Mouse (Mus musculus) mouse trophoblast stem cell (cell line): ENCODE measurements at regions not wholly inside any gene's neighbourhood (a gene's known extent, or its start where the extent isn't known, plus 50 kb on each side); places are given as distances from the start of the nearest gene placed in this dataset.

Source experiments
- in situ Hi-C, 2 experiments: fragments of 300-500 bp; cut with MseI, MboI; formaldehyde crosslinking; loops; 2 replicates in 1 of 2; 3 replicates in 1 of 2; pipeline ENCODE4 v1.15.1; 2025

DNA sequence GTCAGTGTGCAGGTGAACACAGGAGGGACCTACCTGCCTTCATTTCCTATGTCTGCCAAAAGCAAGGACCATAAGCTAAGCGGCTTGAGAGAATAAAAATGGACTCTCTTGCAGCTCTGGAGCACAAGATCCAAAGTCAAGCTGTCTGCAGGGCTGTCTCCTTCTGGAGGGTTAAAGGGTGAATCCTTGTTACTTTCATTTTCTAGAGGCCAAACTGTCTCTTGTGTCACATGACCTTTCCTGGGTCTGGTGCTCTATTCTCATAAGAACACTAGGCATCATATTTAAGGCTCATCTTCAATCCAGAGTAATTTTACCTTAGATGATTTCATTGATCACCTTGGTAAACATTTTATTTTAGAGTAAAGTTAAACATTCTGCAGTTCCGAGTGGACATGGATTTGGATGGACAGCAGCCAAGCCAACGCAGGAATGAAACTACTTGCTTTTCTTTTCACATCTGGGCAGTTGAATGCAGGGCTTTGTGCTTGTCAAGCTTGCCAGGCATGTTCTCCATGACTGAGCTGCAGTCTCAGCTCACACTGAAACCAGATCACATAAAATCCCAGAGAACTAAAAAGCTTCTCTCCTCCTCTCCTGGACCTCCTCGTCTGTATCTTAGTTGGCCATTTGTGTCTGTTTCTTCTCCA, 180.8 kb downstream of the Cd83 start:
- in situ Hi-C loops, result no loop called here

DNA sequence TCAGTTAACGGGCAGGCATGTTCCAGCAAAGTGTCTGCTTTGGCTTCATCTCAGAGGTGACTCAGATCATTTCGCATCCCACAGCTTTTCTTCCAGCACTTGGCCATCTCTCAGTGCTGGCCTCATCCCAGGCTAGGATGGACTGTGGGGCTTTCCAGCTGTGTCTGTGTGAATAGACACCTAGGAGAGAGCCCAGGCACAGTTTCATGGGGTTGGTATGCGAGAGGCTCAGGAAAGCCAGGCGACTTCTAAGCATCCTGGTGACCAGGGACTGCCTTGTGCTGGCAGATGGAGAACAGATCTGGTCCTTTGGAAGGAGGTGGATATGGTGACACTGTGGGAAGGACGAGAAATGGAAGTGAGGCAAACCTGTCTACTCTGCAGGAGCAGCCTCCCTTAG, 182.9 kb downstream of the Cd83 start:
- in situ Hi-C loops, result no loop called here

DNA sequence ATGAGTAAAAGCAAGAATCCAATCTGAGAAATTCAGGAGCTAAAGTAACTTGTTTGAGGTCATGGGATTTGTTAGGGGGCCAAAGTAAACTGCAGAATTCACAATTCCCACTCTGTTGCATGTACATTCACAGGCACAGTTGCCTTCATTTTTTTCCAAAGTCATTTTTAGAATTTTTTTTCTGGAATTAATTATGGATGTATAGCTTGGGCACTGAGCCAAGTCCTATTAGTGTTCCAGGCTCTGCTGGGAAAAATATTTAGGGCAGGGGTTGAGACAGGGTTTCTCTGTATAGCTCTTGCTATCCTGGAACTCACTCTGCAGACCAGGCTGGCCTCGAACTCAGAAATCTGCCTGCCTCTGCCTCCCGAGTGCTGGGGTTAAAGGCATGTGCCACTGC, 188.3 kb downstream of the Cd83 start:
- in situ Hi-C loops, result no loop called here

DNA sequence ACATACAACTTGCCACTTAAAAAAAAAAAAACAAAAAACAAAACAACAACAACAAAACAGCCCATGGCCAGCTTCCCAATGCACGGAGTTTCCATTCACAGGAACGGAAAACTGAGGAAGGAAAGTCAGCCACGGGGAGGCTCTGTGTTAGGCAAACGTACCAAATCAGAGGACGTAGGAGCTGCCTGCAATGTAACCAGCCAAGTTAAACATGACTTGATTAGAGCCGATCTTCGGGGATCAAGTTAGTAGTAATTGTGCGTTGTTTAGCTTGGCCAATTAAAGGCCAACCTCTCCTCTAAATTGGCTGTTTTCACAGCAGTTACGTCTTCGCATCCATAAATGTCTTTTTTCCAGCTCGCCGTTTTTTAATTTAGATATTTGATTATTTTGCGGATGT, 190.7 kb downstream of the Cd83 start:
- in situ Hi-C loops, result no loop called here

DNA sequence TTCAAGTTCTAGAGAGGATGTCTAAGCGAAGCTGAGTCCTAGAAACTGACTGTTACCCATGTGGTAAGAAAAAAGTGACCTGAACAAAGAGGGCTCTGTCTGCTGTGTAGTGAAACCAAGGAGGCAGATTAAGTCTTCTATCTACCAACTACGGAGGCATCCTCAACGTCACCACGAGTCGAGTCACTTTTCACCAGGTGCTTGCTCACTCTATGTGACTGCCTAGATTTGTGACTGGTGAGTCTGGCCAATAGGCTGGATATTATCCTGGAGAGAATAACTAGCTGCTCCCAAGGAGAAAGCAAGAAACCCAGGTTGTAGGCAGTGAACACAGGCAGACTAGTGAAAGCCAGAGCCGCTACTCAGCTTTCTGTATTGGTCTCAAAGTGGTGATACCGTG, 191.2 kb downstream of the Cd83 start:
- in situ Hi-C loops, result no loop called here

DNA sequence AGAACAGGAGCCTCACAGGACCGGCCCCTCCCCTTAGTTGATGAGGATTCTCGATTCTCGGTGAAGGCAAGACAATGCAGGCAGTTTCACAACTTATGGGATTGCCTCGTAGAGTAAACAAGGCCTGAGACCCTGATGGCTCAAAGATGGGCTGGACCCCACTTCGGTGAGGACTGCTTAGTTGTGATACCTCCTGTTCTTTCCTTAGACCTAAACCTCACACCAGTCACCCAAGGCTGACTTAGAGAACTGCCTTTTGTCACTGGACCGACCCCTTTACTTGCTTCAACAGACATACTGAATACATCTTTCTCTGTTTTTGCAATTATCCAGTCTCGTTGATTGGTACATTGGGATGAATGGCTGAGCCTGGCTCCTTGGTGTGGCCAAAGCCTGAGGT, 192.1 kb downstream of the Cd83 start:
- in situ Hi-C loops, result no loop called here

DNA sequence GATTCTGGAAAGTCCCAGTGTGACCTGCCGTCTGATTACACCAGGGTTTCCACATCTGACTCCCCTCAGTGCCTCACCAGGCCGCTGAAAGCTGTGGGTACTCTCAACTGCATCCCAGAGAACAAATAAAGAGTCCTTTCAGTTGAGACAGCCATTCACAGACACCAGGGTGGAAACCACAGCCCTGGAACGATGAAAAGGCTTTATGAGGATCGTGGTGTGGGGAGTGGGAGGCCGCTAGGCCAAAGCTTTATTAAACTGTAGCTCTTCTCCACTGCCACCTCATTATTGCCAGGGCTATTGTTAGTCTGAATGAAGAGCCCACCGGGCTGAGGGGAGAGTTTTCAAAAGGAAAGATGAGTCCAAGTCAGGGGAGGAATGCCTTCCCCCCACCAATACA, 202.8 kb downstream of the Cd83 start:
- in situ Hi-C loops, result no loop called here

DNA sequence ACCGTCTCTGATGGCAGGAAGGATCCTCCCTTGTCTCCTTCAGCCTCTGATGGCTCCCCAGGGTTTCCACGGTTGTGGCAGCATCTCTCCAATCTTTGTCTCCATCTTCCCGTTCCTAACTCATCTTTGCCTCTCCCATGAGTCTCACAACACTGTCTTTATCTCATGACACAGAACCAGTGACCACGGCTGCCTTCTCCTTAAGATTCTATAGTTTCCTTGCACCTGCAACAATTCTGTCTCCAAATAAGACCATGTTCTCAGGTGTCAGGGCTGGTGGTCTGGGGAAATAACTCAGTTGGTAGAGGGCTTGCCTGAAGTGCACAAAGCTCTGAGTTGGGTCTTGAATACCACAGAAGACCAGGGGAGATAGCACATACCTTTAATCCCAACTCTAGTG, 203.8 kb downstream of the Cd83 start:
- in situ Hi-C loops, result no loop called here

DNA sequence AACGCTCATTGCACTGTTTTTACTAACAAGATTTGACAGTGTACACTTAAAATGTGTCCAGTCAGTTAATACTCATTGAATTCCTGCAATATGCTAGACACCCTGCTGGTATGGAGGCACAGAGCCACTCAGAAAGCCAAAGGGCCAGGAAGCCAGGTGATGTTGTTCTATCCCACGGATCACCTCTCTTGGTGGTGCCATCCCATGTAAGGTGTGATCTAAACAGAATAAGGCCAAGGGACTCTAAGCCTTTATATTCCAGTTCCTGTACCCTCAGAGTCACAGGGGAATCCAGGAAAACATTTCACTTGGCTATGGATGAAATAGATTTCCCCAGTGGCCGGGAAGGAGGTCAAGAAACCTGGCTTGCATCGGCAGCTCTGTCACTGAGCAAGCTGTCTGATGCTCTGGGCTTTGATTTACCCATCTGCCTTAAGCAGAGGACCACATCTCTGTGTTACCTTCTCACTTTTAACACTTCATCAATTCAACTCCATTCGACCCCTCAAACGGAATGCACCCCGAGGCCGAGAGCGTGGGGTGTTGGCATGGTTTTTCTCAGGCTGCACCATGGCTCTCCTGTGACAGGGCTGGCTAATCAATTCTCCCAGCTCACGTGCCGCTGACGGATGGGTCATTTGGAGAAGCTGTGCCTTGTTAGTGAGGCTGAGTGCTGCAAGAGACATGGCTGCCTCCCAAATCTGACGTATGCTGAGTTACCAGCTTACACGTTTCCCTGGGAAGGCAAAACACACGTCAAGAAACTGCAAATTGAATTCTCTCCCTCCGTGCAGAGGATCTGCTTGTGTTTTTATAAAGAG, 205.9 kb downstream of the Cd83 start:
- in situ Hi-C loops, result no loop called here

DNA sequence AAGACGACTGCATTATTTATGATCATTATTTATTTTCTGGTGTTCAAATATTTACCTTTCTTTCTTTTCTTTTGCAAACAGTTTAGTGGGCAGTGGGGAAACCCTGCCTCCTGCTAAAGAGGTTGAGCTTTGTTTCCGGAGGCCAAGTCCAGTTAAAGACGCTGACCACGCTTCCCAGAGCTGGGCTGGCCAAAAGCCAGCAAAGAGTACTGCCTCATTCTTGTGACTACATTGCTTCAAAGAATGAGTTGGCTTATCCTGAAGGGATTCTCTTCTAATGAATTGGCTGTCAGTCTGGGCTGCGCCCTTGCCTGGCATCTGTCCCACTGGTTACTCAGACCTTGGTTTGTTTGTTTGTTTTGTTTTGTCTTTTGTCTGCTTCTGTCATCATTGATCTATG, 207.2 kb downstream of the Cd83 start:
- in situ Hi-C loops, result no loop called here

DNA sequence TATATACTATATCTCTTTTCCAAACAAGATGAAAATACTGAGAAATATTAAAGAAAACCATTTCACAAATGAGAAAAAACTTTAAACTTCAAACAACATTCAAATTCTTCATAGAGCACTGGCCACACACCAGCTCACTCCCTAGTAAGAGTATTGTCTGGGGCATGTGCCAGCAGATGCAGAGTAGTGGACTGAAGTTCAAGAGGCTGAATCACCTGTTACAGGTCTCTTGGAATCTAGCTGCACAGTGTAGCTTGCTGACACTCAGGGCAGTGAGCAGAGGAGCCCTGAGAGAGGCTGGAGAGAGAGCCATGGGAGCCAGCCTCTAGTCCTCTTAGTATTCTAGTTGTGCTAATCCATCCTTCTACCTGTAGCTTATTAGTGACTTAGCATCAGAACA, 208.4 kb downstream of the Cd83 start:
- in situ Hi-C loops, result no loop called here

DNA sequence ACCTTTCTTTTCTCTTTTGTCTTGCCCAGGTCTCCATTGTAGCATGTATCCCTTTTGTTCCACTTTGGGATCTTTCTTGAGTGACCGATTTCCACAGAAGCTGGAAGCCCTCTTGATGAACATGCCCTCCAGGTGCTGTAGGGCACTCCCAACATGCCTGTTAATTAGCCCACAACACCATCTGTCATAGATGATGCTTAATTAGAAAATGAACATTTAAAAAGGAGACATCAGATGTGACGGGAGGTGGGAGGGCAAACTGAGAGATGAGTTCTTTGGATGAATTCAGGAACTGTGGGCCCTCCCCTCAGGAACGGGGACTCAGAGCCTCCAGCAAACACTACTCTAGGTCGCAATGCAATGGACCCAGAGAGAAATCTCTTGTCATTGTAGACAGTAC, 209.8 kb downstream of the Cd83 start:
- in situ Hi-C loops, result no loop called here

DNA sequence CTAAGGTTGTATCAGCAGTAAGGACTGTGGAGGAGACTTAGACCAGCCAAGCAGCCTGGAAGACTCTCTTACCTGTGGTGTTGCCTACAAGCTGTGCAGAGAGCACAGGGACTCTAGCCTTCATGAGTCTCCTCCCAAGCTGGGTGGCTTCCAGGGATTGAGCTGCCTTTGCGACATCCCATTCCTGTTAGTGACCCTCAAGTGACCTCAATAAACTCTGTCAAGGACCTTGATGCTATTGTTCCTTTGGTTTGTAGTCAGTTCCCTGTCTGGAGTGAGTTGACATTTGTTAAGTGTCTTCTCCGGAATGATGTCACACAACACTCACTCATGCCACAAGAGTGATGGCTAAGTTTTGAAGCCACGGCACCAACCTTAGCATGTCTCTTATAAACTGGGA, 211.0 kb downstream of the Cd83 start:
- in situ Hi-C loops, result no loop called here

DNA sequence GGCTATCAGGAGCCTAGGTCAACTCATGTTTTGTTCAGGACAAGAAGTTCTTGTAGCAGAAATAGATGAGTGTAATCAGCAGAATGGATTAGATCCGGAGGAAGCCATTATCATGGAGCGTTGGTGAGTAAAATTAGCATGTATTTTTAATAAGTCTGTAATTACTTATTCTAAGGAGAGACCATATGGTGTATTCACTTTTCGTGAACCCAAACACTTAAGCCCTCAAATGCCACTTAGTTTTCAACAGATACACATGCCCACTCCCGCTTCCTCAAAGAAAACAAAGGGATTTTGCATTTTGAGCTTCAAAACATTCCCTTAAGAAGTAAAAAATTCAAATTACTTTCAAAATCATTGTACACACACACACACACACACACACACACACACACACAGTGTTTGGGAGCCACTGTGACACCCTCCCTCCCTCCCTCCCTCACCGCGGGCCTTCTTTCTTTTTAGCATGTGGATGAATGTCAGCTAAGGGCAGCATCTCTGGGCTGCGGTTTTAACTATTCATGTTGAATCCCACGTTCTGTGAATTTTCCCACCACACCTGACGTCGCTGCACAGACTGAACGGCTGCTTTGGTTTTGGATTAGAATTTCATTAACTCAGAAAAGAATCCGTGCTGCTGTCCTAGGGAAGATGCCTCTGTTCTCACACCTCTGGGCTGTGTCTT, 217.4 kb downstream of the Cd83 start:
- in situ Hi-C loops, result no loop called here

DNA sequence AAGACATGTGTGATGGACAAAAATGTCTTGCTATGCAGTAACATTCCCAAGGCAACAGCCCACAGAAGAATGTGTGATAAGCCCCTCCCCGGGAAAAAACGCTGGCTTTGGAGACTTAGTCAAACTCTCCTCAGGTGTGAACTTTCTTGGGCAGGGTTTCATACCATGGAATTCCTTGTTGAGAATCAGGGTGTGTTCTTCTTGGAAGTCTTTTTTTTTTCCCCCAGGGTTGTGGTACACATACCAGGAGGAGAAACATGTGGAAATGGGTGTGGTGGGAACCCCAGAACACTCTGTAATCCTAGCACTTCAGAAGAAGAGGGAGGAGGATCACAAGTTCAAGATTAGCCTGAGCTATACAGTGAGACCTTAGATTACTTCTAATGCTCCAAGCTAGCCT, 228.3 kb downstream of the Cd83 start:
- in situ Hi-C loops, result no loop called here

DNA sequence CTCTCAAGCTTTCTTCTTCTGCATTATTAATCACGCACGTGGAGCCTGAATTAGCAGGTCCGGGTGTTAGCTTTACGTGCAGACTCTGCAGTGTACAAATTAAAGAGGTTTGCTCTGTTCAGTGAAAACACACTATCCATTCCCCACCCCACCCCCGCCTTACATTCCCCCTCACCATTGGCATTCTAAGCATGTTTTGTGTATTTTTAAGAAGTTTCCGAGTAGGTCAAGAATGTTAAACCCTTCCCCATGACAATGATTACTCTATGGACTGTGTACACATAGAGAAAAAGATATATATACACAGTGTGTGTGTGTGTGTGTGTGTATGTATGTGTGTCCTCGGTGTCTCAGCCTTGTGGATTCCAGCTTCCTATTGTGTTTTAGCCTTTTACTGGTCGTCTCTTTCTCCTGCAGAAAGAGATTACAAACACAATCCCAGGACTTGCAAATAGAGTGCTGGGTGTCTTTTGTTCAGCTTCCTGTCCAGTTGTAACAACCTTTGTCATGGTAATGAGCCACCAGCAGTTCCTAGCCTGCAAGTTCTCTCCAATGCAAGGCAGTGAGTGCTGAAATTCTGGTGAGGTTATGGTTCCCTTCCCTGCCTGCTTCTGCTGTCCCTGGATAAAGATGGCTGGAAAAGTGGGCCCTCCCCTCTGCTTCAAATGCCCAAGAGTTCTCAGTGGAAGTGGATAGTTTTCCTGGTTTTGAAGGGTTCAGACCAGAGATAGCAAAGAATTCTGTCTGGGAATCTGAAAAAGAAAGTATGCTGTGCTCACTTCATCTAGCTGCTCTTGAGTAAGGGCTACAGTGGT, 234.1 kb downstream of the Cd83 start:
- in situ Hi-C loops, result no loop called here

DNA sequence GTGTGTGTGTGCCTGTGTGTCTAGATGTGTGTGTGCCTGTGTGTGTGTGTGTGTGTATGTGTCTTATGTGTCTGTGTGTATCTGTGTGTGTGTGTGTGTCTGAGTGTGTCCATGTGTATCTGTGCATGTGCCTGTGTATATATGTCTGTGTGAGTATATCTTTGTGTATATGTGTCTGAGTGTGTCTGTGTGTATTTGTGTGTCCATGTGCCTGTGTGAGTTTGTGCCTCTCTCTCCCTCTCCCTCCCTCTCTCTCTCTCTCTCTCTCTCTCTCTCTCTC, 234.7 kb downstream of the Cd83 start:
- in situ Hi-C loops, result no loop called here

DNA sequence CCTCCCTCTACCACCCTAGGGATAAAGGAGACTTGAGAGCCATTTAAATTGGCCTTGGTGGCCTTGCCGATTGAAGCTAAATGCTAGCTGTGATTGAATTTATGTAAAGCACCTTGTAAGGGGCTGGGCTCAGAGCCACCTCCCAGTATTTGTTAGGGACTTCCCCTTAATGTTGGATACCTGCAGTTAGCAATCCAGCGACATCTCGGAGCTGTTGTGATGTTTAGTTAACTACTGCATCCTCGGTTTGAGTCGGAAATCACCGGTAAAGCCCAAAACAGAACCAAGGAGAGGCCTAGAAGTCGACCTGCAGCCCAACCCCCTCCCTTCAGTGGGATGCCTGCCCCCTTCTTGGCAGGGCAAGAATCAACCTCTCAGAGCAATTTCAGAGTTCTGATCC, 236.3 kb downstream of the Cd83 start:
- in situ Hi-C loops, result no loop called here

DNA sequence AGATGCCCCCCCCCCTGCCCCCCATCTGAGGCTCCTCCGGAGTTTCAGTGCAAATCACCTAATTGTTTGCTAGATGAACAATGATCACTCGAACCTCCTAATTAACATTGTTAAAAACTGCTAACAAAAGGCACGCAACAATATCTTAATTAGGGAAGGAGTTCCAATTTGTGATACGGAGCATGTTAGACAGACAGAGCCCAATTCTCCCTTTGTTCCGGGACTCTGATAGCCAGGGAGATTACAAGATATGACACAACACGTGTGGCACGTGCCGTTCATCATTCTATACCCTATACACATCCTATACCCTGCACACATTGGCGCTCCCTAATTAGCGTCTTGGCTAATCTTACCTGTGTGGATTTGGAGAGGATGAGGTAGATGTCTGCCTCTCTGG, 237.5 kb downstream of the Cd83 start:
- in situ Hi-C loops, result no loop called here

DNA sequence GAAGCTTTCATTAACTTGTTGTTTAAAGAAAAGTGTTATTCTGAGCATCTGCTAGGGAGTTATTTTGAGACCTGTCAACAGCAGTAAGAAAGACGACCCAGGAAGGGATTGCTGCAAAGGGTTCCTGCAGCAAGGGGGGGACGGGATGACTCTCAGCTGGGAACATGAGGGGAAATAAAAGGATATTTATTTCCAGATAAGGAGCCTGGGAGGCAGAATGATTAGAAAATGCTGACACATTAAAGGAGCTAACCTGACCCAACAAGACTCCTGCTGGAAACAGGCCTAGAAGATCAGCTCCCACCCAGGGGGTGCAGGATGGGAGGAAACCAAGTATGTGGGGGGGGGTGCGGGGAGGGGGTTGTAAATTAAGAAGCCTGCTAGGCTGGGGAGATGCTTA, 240.0 kb downstream of the Cd83 start:
- in situ Hi-C loops, result no loop called here

DNA sequence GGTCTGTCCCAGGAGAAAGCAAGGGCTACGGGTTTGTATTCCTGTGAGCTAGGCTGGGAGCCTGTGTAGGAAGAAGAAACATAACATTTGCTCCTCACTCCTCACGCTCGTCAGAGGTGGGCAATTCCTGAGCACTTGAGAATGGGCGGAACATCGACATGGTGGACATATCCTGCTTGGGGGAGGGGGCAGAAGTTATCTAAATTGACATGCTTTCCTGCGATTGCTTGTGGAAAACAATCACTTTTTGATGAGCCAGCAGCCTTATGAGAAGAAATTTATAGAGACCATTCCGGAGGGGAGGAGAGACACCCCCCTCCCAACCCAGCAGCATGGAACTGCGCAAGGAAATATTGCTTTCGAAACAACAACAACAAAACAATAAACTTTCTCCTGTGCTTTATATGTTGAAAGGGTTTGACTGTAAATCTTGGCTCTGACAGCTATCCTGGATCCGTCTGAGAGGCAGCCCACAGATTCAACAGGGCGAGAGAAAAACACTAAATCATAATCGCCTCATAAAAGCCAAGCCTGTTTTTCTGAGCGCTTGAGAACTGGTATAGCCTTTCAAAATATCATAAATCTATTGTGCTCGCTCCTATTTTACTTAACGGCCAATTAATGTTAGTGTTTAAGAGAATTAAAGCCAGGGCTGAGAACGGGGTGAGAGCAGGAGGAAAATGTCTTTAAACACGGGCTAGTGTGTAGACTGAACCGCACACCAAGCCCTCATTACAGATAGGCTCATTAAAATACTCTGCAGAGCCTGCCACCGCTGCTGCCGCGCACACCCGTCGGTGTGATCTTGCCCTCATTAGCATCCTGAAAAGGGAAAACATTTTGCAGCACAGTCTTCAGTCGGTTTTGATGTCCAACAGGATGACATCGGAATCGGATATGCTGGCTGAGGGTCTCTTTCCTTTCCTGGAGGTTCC, 242.0 kb downstream of the Cd83 start:
- in situ Hi-C loops, result no loop called here
